Mouse (Mus musculus) lung, adult 18-20 months (tissue): ENCODE results near the gene Vmn1r239-ps.
"Not testable (repeated sequence)": the region's sequence is repeated elsewhere in the genome, so short reads cannot be mapped to it uniquely, and the experiment has no call there.

Experiments
- DNase-seq, 2 experiments: peaks; one replicate each; pipeline ENCODE4 v3.0.0; 2022; ENCODE audit warnings: mixed read lengths in 2 of 2

Vmn1r239-ps gene

DNA sequence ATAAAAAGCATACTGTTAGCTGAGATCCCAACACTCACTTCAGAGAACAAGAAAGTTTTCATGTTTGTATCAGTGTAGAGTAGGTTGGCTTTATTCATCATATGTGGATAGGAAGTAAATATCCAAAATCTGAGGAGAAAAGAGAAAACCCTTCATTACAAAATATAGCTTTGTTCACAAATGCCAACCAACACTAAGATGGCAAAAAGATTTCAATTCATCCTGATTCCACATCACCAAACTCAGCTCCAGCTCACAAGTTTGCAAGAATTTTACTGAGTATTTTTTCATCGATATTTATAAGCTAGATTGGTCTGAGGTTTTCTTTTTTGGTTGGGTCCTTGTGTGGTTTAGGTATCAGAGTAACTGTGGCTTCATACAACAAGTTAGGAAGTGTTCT is at the start of gene Vmn1r239-ps:
TSS of gene Vmn1r239-ps (minus strand) at position 101 of the 400 bp plus-strand sequence.
- not testable (repeated sequence) for DNase-seq

DNA sequence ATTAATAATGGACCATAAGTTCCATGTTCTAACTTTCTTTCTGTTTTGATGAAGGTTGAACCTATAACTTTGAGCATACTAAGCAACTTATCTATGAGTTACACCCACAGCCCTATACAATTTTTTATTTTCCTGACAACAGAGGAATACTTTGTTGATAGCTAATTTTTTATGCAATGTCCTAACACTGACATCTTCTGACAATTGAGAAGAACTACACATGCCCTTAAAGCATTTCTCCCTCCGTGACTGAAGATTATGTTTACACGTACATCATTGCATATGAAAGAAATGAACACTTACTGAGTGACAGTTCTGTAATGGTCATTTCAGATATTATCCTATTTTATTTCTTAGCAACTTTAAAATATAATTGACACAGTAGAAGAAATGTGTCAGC is 36.0 kb upstream of the Vmn1r239-ps start:
- no peak for DNase-seq

DNA sequence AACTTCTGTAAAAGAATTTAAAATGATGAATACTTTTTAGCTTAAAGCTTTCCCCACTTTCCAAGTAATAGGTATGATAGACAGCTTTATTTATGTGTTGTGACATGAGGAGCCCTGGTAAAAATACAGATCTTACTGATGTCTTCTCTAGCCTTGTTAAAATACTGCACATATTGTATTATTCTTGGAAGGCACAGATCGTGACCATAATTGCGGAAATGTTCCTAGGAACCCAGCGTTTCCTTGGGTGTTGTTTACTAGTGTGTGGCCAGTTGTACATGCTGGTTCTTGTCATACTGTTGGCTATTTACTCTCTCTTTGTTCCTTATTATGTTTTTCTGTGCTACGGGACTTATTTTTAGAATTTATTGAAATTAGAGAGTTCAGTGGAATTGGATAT is 10.1 kb downstream of the Vmn1r239-ps start:
- DNase-seq = no peak

DNA sequence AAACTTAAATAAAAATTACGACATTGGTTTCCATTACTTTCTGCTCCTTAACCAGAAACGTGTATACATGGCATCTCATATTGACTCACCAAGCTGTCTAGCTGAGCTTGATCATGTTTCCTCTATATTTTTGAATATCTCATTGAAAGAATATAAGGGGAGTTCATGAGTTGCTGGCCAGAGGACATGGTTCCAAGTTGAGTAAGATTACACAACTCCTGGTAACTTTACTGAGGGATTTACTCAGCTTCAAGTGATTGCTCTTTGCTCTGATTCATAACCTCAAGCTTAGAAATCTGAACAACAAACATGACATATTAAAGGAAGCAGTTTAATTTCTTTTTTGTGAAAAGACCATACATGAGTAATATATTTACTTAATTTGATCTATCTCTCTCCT is 18.1 kb downstream of the Vmn1r239-ps start:
- DNase-seq = no peak

DNA sequence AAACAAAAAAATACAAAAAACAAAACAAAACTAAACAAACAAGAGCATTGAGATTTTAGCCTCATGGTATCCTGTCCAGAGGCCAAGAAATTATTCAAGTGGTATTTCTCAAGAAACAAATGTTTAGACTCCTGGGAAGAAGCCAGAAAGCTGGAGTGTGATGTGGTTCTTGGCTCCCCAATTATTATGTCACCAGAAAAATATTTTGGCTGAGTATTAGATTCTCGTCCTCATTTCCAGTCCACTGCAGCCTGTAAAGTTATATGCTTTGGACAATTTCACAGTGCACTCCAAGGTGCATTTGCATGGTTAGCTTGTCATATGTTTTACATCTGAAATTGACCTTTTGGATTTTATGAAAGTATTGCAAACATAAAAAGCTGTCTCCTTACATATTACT is 23.8 kb downstream of the Vmn1r239-ps start:
- DNase-seq = peak in 1 of 2 experiments; percentile 43

DNA sequence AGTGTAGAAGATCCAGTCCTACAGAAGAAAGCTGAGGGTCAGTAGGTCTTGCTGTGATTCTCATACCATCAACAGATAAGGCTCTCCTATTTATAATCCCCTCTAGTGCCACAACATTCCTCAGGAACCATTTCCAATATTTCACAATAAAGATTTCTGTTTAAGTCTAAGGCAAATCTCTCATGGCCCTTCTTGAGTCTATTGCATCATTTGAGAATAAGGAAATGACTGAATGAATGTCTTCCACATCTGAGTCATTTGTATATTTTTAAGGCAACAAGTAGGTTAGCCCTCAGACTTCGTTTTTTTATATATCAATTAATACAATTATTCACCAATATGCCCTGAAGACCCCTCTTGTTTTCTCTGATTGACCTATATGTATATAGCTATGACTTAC is 24.4 kb downstream of the Vmn1r239-ps start, which contains the start of gene Il13ra2:
TSS of gene Il13ra2 (minus strand) at position 64 of the 400 bp plus-strand sequence.
- DNase-seq = no peak
